Mouse (Mus musculus): ENCODE measurements around the gene Spag9. TPM values are rescaled to one million over a fixed set of nuclear protein-coding genes. Genes with fewer than 3 reads are reported as not detected.
A peak's percentile ranks its signal among the peaks of the same experiment; 100 is the strongest.
"Not testable (repeated sequence)": the region's sequence is repeated elsewhere in the genome, so short reads cannot be mapped to it uniquely, and the experiment has no call there.

Spag9 gene
- total RNA-seq, 2 experiments from 2014 or later = 236 to 246 TPM

GRCm38 (mm10) chr11:94035974-94036373, 40.1 kb downstream of the Spag9 start:
- DNase-seq (ENCODE audit: extremely low spot score in 1 of 2, low spot score in 2 of 2) = peak in 1 of 2 experiments; percentile 54
- intact Hi-C loops (cut with DNase I) = no loop called here

GRCm38 (mm10) chr11:94041475-94041874, 45.6 kb downstream of the Spag9 start:
- intact Hi-C loops (cut with DNase I) = loop anchor here (5.0 kb wide), 1 partner anchor 36 kb away; no protein-coding TSS in a partner anchor
- no peak for DNase-seq (ENCODE audit: extremely low spot score in 1 of 2, low spot score in 2 of 2)

GRCm38 (mm10) chr11:94042301-94042700, 46.4 kb downstream of the Spag9 start:
- not testable (repeated sequence) for DNase-seq (ENCODE audit: extremely low spot score in 1 of 2, low spot score in 2 of 2)
- intact Hi-C loops (cut with DNase I) = loop anchor here (5.0 kb wide), 1 partner anchor 35 kb away; no protein-coding TSS in a partner anchor

- DNase-seq (ENCODE audit: extremely low spot score in 1 of 2, low spot score in 2 of 2) = peak; percentile 92 to 94
- intact Hi-C loops (cut with DNase I) = loop anchor here (5.0 kb wide), 1 partner anchor 33 kb away; no protein-coding TSS in a partner anchor
These were observed 48.4 kb downstream of the Spag9 start for GRCm38 (mm10) chr11:94043998-94044985.

GRCm38 (mm10) chr11:94045016-94045415, 49.1 kb downstream of the Spag9 start:
- DNase-seq (ENCODE audit: extremely low spot score in 1 of 2, low spot score in 2 of 2) = peak in 1 of 2 experiments; percentile 33
- intact Hi-C loops (cut with DNase I) = no loop called here

DNA sequence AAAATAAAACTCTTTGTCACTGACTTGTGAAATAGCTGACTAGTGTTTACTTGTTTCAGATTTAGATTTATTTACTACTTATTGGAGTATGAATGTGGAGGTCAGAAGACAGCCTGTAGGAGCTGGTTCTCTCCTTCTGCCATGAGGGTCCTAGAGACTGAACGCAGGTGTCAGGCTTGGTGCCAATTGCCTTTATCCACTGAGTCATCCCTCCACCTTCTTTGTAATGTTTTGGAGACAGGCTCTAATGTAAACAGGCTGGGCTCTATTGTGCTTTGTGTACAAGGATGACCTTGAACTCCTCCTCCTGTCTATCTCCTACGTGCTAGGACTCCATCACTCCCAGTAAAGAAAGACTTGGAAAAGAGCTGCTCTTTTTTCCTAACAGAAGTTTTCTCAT, 51.4 kb downstream of the Spag9 start:
- no peak for DNase-seq (ENCODE audit: extremely low spot score in 1 of 2, low spot score in 2 of 2)
- intact Hi-C loops (cut with DNase I) = no loop called here

DNA sequence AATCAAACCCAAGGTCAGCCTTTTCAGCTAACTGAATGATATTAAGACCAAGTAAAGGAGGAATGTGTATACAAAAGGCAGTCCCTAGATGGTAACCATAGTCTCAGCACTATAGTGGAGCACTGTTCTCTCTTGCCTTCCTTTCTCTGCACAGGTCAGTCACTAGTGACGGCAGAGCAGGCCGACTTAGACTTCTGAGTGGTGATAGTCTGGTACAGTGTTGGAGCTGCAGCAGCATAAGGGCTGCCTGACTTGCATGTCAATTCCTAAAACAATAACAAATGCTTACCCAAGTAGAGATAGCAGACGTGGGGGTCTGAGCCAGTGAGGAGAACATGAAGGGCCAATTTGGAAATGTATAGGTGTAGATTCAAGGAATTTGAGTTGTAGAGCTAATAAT, 58.3 kb downstream of the Spag9 start:
- no peak for DNase-seq (ENCODE audit: extremely low spot score in 1 of 2, low spot score in 2 of 2)
- intact Hi-C loops (cut with DNase I) = no loop called here

DNA sequence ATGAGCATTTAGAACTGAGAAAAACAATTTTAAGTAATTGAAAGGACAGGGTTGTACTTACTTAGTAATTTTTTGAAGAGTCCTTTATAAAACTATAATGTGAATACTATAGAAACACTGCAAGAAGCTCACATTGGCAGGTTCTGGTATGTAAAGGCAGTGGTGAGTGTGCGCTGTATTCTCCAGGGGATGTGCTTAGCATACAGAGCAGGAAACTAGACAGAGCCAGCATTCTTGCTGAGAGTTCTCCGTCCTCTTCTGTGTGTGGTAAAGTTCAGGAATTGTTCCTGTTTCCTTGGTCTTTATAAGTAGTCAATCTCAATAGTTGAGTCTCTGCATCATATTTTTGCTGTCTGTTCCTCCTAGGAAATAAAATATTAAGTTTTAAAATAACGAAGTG, 59.0 kb downstream of the Spag9 start:
- peak in 1 of 2 experiments; percentile 53 for DNase-seq (ENCODE audit: extremely low spot score in 1 of 2, low spot score in 2 of 2)
- intact Hi-C loops (cut with DNase I) = no loop called here

DNA sequence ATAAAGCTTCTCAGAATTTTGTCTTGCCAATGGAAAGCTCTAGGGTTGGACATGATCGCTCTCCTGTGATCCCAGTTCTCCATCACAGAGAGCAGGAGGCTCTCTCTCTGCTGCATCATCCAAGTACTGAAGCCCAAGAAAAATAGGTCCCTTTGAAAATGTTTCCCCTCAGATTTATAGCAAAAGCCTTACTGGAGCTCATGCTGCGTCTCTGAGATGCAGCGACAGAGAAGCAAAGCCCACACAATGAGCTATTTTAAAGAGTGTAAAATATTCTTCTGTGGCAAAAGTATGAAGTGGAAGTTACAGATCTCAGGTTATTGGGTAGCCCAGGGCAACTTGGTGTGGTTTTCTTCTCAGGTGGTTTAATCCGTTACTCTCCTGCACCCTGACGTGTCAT, 68.0 kb downstream of the Spag9 start:
- DNase-seq (ENCODE audit: extremely low spot score in 1 of 2, low spot score in 2 of 2) = no peak
- intact Hi-C loops (cut with DNase I) = no loop called here

GRCm38 (mm10) chr11:94070455-94070854, 74.6 kb downstream of the Spag9 start:
- intact Hi-C loops (cut with DNase I) = no loop called here

DNA sequence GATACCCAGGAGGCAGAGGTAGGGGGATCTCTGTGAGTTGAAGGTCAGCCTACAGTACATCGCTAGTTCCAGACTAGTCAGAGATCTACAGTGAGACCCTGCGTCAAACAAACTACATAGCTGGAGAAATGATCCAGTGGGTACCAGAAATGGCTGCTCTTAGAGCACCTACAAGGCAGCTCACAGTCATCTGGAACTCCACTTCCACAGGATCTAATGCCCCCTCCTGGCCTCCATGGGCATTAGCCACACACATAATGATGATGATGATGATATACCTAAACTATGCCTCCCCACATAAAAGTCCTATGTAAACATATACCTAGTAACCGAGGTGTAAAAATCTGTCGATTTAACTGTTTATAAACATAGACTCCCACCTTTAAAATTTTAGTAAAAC, 77.4 kb downstream of the Spag9 start:
- intact Hi-C loops (cut with DNase I) = no loop called here

More at GRCm38 (mm10) chr11:94070455-94070854, 74.6 kb downstream of the Spag9 start:
- no peak for DNase-seq (ENCODE audit: extremely low spot score in 1 of 2, low spot score in 2 of 2)

GRCm38 (mm10) chr11:94086966-94087365, 91.1 kb downstream of the Spag9 start:
- intact Hi-C loops (cut with DNase I) = loop anchor here (5.0 kb wide), 1 partner anchor 120 kb away; the partner anchor contains the start of genes Gm20390 and Nme1
- peak in 1 of 2 experiments; percentile 21 for DNase-seq (ENCODE audit: extremely low spot score in 1 of 2, low spot score in 2 of 2)

More for the DNA sequence above, 77.4 kb downstream of the Spag9 start:
- DNase-seq (ENCODE audit: extremely low spot score in 1 of 2, low spot score in 2 of 2) = no peak

- intact Hi-C loops (cut with DNase I) = no loop called here
These were observed 94.6 kb downstream of the Spag9 start for GRCm38 (mm10) chr11:94090496-94090895.

DNA sequence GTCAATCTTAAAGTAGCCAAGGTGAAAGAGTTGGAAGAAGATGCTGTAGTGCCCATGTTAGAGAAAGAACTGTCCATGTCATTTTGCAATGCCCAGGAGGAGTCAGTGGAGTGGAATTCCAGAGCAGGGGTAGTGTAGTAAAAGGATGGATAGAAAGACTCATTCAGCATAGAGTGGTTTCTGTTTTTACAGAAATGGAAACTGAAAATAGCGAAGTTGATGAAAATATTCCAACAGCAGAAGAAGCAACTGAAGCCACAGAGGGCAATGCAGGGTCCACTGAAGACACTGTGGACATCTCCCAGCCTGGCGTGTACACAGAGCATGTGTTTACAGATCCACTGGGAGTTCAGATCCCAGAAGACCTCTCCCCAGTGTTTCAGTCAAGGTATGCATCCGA, 101.6 kb downstream of the Spag9 start:
- intact Hi-C loops (cut with DNase I) = no loop called here

More at GRCm38 (mm10) chr11:94090496-94090895, 94.6 kb downstream of the Spag9 start:
- DNase-seq (ENCODE audit: extremely low spot score in 1 of 2, low spot score in 2 of 2) = no peak

DNA sequence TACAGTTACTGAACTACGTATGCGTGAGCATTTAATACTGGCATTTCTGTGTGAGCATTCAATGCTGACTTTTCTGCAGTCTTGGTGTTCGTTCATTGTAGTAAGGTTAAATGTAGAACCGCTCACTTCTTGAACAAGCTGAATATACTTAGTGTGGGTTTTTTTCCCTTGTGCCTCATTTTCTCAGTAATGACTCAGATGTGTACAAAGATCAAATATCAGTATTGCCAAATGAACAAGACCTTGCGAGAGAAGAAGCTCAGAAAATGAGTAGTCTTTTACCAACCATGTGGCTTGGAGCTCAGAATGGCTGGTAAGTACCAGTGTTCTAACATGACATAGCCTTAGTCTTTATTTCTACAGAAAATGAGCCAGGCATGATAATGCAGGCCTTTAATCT, 102.9 kb downstream of the Spag9 start:
- DNase-seq (ENCODE audit: extremely low spot score in 1 of 2, low spot score in 2 of 2) = no peak
- intact Hi-C loops (cut with DNase I) = no loop called here

More for the DNA sequence above, 101.6 kb downstream of the Spag9 start:
- DNase-seq (ENCODE audit: extremely low spot score in 1 of 2, low spot score in 2 of 2) = no peak

DNA sequence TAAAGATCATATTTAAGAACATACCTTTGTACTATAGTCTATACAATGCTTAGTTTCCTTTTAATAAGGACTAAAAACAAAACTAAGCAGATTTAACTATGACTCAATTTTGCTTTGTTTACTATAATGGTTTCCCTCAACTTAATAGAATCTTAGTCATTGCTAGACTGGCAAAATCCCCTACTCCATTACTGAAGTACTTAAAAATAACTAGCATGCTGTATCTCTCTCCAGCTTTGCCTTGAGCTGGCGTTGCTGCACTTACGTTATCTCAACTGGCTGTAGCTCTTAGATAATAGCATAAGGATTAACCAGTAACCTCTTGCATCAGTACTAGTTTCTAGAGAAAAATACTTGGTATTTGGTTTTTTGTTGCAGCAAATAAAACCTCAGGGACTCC, 117.9 kb downstream of the Spag9 start:
- intact Hi-C loops (cut with DNase I) = no loop called here
- DNase-seq (ENCODE audit: extremely low spot score in 1 of 2, low spot score in 2 of 2) = no peak

- no peak for DNase-seq (ENCODE audit: extremely low spot score in 1 of 2, low spot score in 2 of 2)
- intact Hi-C loops (cut with DNase I) = no loop called here
These were observed 119.5 kb downstream of the Spag9 start for GRCm38 (mm10) chr11:94115408-94115807.

GRCm38 (mm10) chr11:94116655-94117054, 120.8 kb downstream of the Spag9 start:
- DNase-seq (ENCODE audit: extremely low spot score in 1 of 2, low spot score in 2 of 2) = no peak
- intact Hi-C loops (cut with DNase I) = no loop called here

DNA sequence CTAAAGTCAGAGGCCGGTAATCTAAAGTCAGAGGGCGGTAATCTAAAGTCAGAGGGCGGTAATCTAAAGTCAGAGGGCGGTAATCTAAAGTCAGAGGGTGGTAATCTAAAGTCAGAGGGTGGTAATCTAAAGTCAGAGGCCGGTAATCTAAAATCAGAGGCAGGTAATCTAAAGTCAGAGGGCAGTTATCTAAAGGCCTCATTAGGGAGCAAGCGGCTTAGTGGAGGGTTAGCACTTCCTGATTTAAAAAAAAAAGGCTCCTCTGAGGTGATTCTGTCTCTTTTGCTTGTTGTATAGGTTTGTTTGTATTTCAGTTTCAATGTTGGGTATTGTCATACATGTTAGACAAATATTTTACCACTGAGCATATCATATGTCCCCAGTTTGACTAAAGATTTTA, 121.9 kb downstream of the Spag9 start:
- intact Hi-C loops (cut with DNase I) = no loop called here
- no peak for DNase-seq (ENCODE audit: extremely low spot score in 1 of 2, low spot score in 2 of 2)

- intact Hi-C loops (cut with DNase I) = no loop called here
These were observed 122.7 kb downstream of the Spag9 start for GRCm38 (mm10) chr11:94118612-94119011.

More at GRCm38 (mm10) chr11:94118612-94119011, 122.7 kb downstream of the Spag9 start:
- no peak for DNase-seq (ENCODE audit: extremely low spot score in 1 of 2, low spot score in 2 of 2)
